Mouse (Mus musculus) limb, embryonic 14.5 days (tissue): ENCODE results near the gene Helq. TPM values are rescaled to one million over a fixed set of nuclear protein-coding genes. Genes with fewer than 3 reads are reported as not detected.

Source experiments
- ATAC-seq: fragments of 200-750 bp; cut with Nextera tagmentation; 2 replicates; pipeline ENCODE4 v1.8.0; 2017; ENCODE audit warnings: low read depth, moderate number of reproducible peaks, moderate TSS enrichment; ENCODE audit not compliant: low FRiP score
- DNase-seq: peaks from one replicate; pipeline ENCODE4 v3.0.0-alpha.2; 2015; ENCODE audit warnings: low spot score
- H3K27ac ChIP-seq: fragments of 300-500 bp; sonication (generic); replicated peaks from 2 replicates; pipeline ENCODE4 v1.5.1; 2014; ENCODE audit warnings: low read depth, mild to moderate bottlenecking, low read length, moderate library complexity, mixed read lengths
- H3K27me3 ChIP-seq: fragments of 300-500 bp; sonication (generic); 2 replicates; pipeline ENCODE4 v1.6.1; 2014; ENCODE audit warnings: low read length, mixed read lengths; ENCODE audit not compliant: control insufficient read depth, insufficient read depth
- H3K36me3 ChIP-seq: fragments of 300-500 bp; sonication (generic); 2 replicates; pipeline ENCODE4 v1.6.1; 2014; ENCODE audit warnings: mild to moderate bottlenecking, low read length, moderate library complexity, mixed read lengths; ENCODE audit not compliant: control insufficient read depth, insufficient read depth
- H3K4me1 ChIP-seq: fragments of 300-500 bp; sonication (generic); 2 replicates; pipeline ENCODE4 v1.6.1; 2014; ENCODE audit warnings: antibody characterized with exemption, low read length, mixed read lengths; ENCODE audit not compliant: control insufficient read depth, insufficient read depth
- H3K4me2 ChIP-seq: fragments of 300-500 bp; sonication (generic); replicated peaks from 2 replicates; pipeline ENCODE4 v1.6.1; 2014; ENCODE audit warnings: low read depth, mild to moderate bottlenecking, low read length, moderate library complexity; ENCODE audit not compliant: severe bottlenecking
- H3K4me3 ChIP-seq: fragments of 300-500 bp; sonication (generic); replicated peaks from 2 replicates; pipeline ENCODE4 v1.5.1; 2014; ENCODE audit warnings: low read length
- H3K9ac ChIP-seq: fragments of 300-500 bp; sonication (generic); 2 replicates; pipeline ENCODE4 v1.6.1; 2014; ENCODE audit warnings: mild to moderate bottlenecking, low read depth, low read length, moderate library complexity; ENCODE audit not compliant: severe bottlenecking
- H3K9me3 ChIP-seq: fragments of 300-500 bp; sonication (generic); 2 replicates; pipeline ENCODE4 v1.6.1; 2016; ENCODE audit warnings: low read length; ENCODE audit not compliant: control insufficient read depth
- POLR2A ChIP-seq: fragments of 200-500 bp; IDR thresholded peaks from 2 replicates; pipeline ENCODE4 v1.8.0; 2012; ENCODE audit warnings: inconsistent platforms, mild to moderate bottlenecking, moderate library complexity, borderline replicate concordance; ENCODE audit not compliant: insufficient read depth, insufficient read length; ENCODE audit errors: extremely low read depth
- WGBS: fragments of 180-500 bp; shearing (Covaris S2); extraction: QIAGEN DNeasy Blood & Tissue Kit; methylation state at CpG from one replicate; pipeline ENCODE4 v1.1.7; 2014; 5-methylcytosine and 5-hydroxymethylcytosine counted together
- polyA plus RNA-seq, 2 experiments: library from polyadenylated mRNA; depleted of rRNA in 1 of 2; stranded (reverse) in 1 of 2; unstranded in 1 of 2; fragments of >200 nt; fragmentation: Nextera tagmentation in 1 of 2; extraction: Ambion mirVana in 1 of 2; gene quantifications; 2 replicates each; pipeline versions ENCODE4 v1.2.1 to v1.2.3; 2012 to 2014

Gene Helq
- polyA plus RNA-seq, 2 experiments, result 17.5 to 26.9 TPM

- H3K4me2 ChIP-seq, result no peak overlapping the region
- no peaks in the 10 kb centered on the region for H3K27me3 ChIP-seq
- DNase-seq (no peak), ATAC-seq (peak; percentile 86)
- no peak overlapping the region for H3K4me3 ChIP-seq
- H3K9ac ChIP-seq, result no peak overlapping the region
- H3K4me1 ChIP-seq, result no peaks in the 10 kb centered on the region
- no peaks in the 10 kb centered on the region for H3K36me3 ChIP-seq
- 53% methylated on average over 4 of the region's 4 CpGs for WGBS
- TF ChIP-seq POLR2A, result no peak
- H3K9me3 ChIP-seq, result no peaks in the 10 kb centered on the region
- H3K27ac ChIP-seq, result no peak overlapping the region
Observed at GRCm38 (mm10) chr5:100751655-100752054, 46.7 kb downstream of the Helq start.

- H3K36me3 ChIP-seq, result no peaks in the 10 kb centered on the region
- no peak overlapping the region for H3K9ac ChIP-seq
- no peak for ATAC-seq
- 77% methylated on average over 10 of the region's 10 CpGs for WGBS
- H3K27ac ChIP-seq, result no peak overlapping the region
- H3K4me1 ChIP-seq, result no peaks in the 10 kb centered on the region
- no peak overlapping the region for H3K4me3 ChIP-seq
- no peaks in the 10 kb centered on the region for H3K27me3 ChIP-seq
- TF ChIP-seq POLR2A, result no peak
- no peak overlapping the region for H3K4me2 ChIP-seq
- H3K9me3 ChIP-seq, result no peaks in the 10 kb centered on the region
- DNase-seq, result no peak
Observed at GRCm38 (mm10) chr5:100750617-100751255, 47.7 kb downstream of the Helq start.

- H3K4me1 ChIP-seq, result no peaks in the 10 kb centered on the region
- H3K4me2 ChIP-seq, result no peak overlapping the region
- WGBS, result 95% methylated on average over 8 of the region's 8 CpGs
- H3K27me3 ChIP-seq, result no peaks in the 10 kb centered on the region
- no peak overlapping the region for H3K4me3 ChIP-seq
- no peaks in the 10 kb centered on the region for H3K36me3 ChIP-seq
- TF ChIP-seq POLR2A, result no peak
- DNase-seq (no peak), ATAC-seq (no peak)
- no peak overlapping the region for H3K9ac ChIP-seq
- H3K9me3 ChIP-seq, result peaks cover 3% of the 10 kb centered on the region; the same call in 1 of the 2 replicates
- no peak overlapping the region for H3K27ac ChIP-seq
Observed at GRCm38 (mm10) chr5:100738802-100739201, 59.6 kb downstream of the Helq start.

GRCm38 (mm10) chr5:100736919-100737318 is 61.5 kb downstream of the Helq start:
- Histone ChIP-seq H3K4me2 (no peak overlapping the region), H3K4me1 (no peaks in the 10 kb centered on the region), H3K9me3 (peaks cover 3% of the 10 kb centered on the region; the same call in 1 of the 2 replicates), H3K9ac (no peak overlapping the region), H3K36me3 (no peaks in the 10 kb centered on the region), H3K27ac (no peak overlapping the region), H3K27me3 (no peaks in the 10 kb centered on the region), H3K4me3 (no peak overlapping the region)
- 88% methylated on average over 8 of the region's 8 CpGs for WGBS
- TF ChIP-seq POLR2A, result no peak
- DNase-seq (no peak), ATAC-seq (no peak)

GRCm38 (mm10) chr5:100734535-100734934 is 63.9 kb downstream of the Helq start:
- Histone ChIP-seq H3K27me3 (no peaks in the 10 kb centered on the region), H3K4me2 (no peak overlapping the region), H3K4me3 (no peak overlapping the region), H3K36me3 (no peaks in the 10 kb centered on the region), H3K9ac (no peak overlapping the region), H3K27ac (no peak overlapping the region), H3K4me1 (no peaks in the 10 kb centered on the region), H3K9me3 (no peaks in the 10 kb centered on the region)
- no peak for DNase-seq
- no peak for TF ChIP-seq POLR2A
- WGBS, result 80% methylated on average over 4 of the region's 4 CpGs
- no peak for ATAC-seq

- Histone ChIP-seq H3K4me2 (no peak overlapping the region), H3K27ac (no peak overlapping the region), H3K9ac (no peak overlapping the region), H3K36me3 (no peaks in the 10 kb centered on the region), H3K4me3 (no peak overlapping the region), H3K27me3 (no peaks in the 10 kb centered on the region), H3K4me1 (no peaks in the 10 kb centered on the region), H3K9me3 (no peaks in the 10 kb centered on the region)
- ATAC-seq, result no peak
- DNase-seq, result no peak
- no peak for TF ChIP-seq POLR2A
- WGBS, result 85% methylated on average over 13 of the region's 13 CpGs
Observed at GRCm38 (mm10) chr5:100728757-100729156, 69.6 kb downstream of the Helq start.
